Mouse (Mus musculus): ENCODE results near the gene Ppp5c. TPM values are rescaled to one million over a fixed set of nuclear protein-coding genes. Genes with fewer than 3 reads are reported as not detected.

The Ppp5c gene
- polyA plus RNA-seq, 1 experiment from 2014 or later: 112 TPM

- ATAC-seq (ENCODE audit: low FRiP score, low TSS enrichment) (no peak), DNase-seq (no peak)
- 0 out of 2 replicates have a peak, but pooled peaks cover 2% of the 10 kb centered on the region for H3K36me3 ChIP-seq (ENCODE audit: control insufficient read depth, insufficient read depth, low read length)
- H3K27ac ChIP-seq (replicated peaks; ENCODE audit: low read depth, low read length): no peak overlapping the region
- H3K4me2 ChIP-seq (ENCODE audit: low read length): no peak overlapping the region
- WGBS: 91% methylated on average over 6 of the region's 6 CpGs
- H3K4me3 ChIP-seq (replicated peaks; ENCODE audit: low read depth, low read length): no peak overlapping the region
- H3K9ac ChIP-seq (replicated peaks; ENCODE audit: low read length): no peak overlapping the region
- no peaks in the 10 kb centered on the region for H3K9me3 ChIP-seq (ENCODE audit: control insufficient read depth, low read length)
- H3K4me1 ChIP-seq (ENCODE audit: control insufficient read depth, insufficient read depth, low read length): no peaks in the 10 kb centered on the region
- H3K27me3 ChIP-seq (ENCODE audit: control insufficient read depth, insufficient read depth, low read length): no peaks in the 10 kb centered on the region
These were observed 59.3 kb downstream of the Ppp5c start for GRCm38 (mm10) chr7:16968414-16968813.

- Histone ChIP-seq H3K4me1 (ENCODE audit: control insufficient read depth, insufficient read depth, low read length) (peaks cover 50% of the 10 kb centered on the region), H3K27me3 (ENCODE audit: control insufficient read depth, insufficient read depth, low read length) (no peaks in the 10 kb centered on the region), H3K27ac (replicated peaks; ENCODE audit: low read depth, low read length) (no peak overlapping the region), H3K4me2 (ENCODE audit: low read length) (peak overlapping the region; percentile 79), H3K4me3 (replicated peaks; ENCODE audit: low read depth, low read length) (no peak overlapping the region), H3K9me3 (ENCODE audit: control insufficient read depth, low read length) (no peaks in the 10 kb centered on the region), H3K9ac (replicated peaks; ENCODE audit: low read length) (no peak overlapping the region), H3K36me3 (ENCODE audit: control insufficient read depth, insufficient read depth, low read length) (0 out of 2 replicates have a peak, but pooled peaks cover 8% of the 10 kb centered on the region)
- 83% methylated on average over 5 of the region's 5 CpGs for WGBS
- DNase-seq (no peak), ATAC-seq (ENCODE audit: low FRiP score, low TSS enrichment) (no peak)
These were observed 66.0 kb downstream of the Ppp5c start for GRCm38 (mm10) chr7:16961678-16962077.

GRCm38 (mm10) chr7:16959539-16960187 lies 68.1 kb downstream of the Ppp5c start, which contains the start of gene Pnmal1:
Pnmal1 (plus strand) TSS chr7:16959679.
- peak within 1 kb of the TSS; percentile 44 for H3K4me3 ChIP-seq (replicated peaks; ENCODE audit: low read depth, low read length)
- ATAC-seq (ENCODE audit: low FRiP score, low TSS enrichment): peak; percentile 94
- peaks cover 55% of the 10 kb centered on the region for H3K4me1 ChIP-seq (ENCODE audit: control insufficient read depth, insufficient read depth, low read length)
- H3K9me3 ChIP-seq (ENCODE audit: control insufficient read depth, low read length): no peaks in the 10 kb centered on the region
- DNase-seq: peak; percentile 98
- WGBS: 1% methylated on average over 17 of the region's 17 CpGs
- H3K27me3 ChIP-seq (ENCODE audit: control insufficient read depth, insufficient read depth, low read length): no peaks in the 10 kb centered on the region
- H3K9ac ChIP-seq (replicated peaks; ENCODE audit: low read length): peak within 1 kb of the TSS; percentile 56
- H3K27ac ChIP-seq (replicated peaks; ENCODE audit: low read depth, low read length): peak within 1 kb of the TSS; percentile 95
- H3K4me2 ChIP-seq (ENCODE audit: low read length): peak within 1 kb of the TSS; percentile 79
- H3K36me3 ChIP-seq (ENCODE audit: control insufficient read depth, insufficient read depth, low read length): 0 out of 2 replicates have a peak, but pooled peaks cover 8% of the 10 kb centered on the region

- ATAC-seq (ENCODE audit: low FRiP score, low TSS enrichment): no peak
- Histone ChIP-seq H3K9ac (replicated peaks; ENCODE audit: low read length) (no peak overlapping the region), H3K4me1 (ENCODE audit: control insufficient read depth, insufficient read depth, low read length) (peaks cover 52% of the 10 kb centered on the region), H3K27ac (replicated peaks; ENCODE audit: low read depth, low read length) (peak overlapping the region; percentile 87), H3K9me3 (ENCODE audit: control insufficient read depth, low read length) (no peaks in the 10 kb centered on the region), H3K27me3 (ENCODE audit: control insufficient read depth, insufficient read depth, low read length) (no peaks in the 10 kb centered on the region), H3K36me3 (ENCODE audit: control insufficient read depth, insufficient read depth, low read length) (no peaks in the 10 kb centered on the region), H3K4me2 (ENCODE audit: low read length) (peak overlapping the region; percentile 29), H3K4me3 (replicated peaks; ENCODE audit: low read depth, low read length) (no peak overlapping the region; the same call in 1 of the 2 replicates)
- 25% methylated on average over 15 of the region's 15 CpGs for WGBS
- DNase-seq: peak; percentile 89
These were observed 71.1 kb downstream of the Ppp5c start for GRCm38 (mm10) chr7:16956410-16957265.

- ATAC-seq (ENCODE audit: low FRiP score, low TSS enrichment): no peak
- 72% methylated on average over 4 of the region's 4 CpGs for WGBS
- Histone ChIP-seq H3K4me3 (replicated peaks; ENCODE audit: low read depth, low read length) (no peak overlapping the region), H3K4me1 (ENCODE audit: control insufficient read depth, insufficient read depth, low read length) (peaks cover 43% of the 10 kb centered on the region), H3K4me2 (ENCODE audit: low read length) (no peak overlapping the region), H3K27me3 (ENCODE audit: control insufficient read depth, insufficient read depth, low read length) (no peaks in the 10 kb centered on the region), H3K36me3 (ENCODE audit: control insufficient read depth, insufficient read depth, low read length) (no peaks in the 10 kb centered on the region), H3K27ac (replicated peaks; ENCODE audit: low read depth, low read length) (peak overlapping the region; percentile 87; the same call in 1 of the 2 replicates), H3K9ac (replicated peaks; ENCODE audit: low read length) (no peak overlapping the region), H3K9me3 (ENCODE audit: control insufficient read depth, low read length) (no peaks in the 10 kb centered on the region)
- no peak for DNase-seq
These were observed 72.0 kb downstream of the Ppp5c start for GRCm38 (mm10) chr7:16955712-16956111.

Other genes starting within 250 kb of the Ppp5c start
- gene Slc1a5, start 246.6 kb downstream of the Ppp5c start, polyA plus RNA-seq (2014; fragmentation: Nextera tagmentation; extraction: Ambion mirVana): 5.9 and 10.8 TPM in 2 replicates
- gene Strn4, start 212.0 kb downstream of the Ppp5c start, polyA plus RNA-seq (2014; fragmentation: Nextera tagmentation; extraction: Ambion mirVana): 213 and 219 TPM in 2 replicates
- 38.5 and 48.7 TPM in 2 replicates for gene Fkrp, start 211.2 kb downstream of the Ppp5c start, polyA plus RNA-seq (2014; fragmentation: Nextera tagmentation; extraction: Ambion mirVana)
- gene Prkd2, start 185.0 kb downstream of the Ppp5c start, polyA plus RNA-seq (2014; fragmentation: Nextera tagmentation; extraction: Ambion mirVana): 4.4 and 5.7 TPM in 2 replicates
- 4.9 and 6.2 TPM in 2 replicates for gene Dact3, start 152.6 kb downstream of the Ppp5c start, polyA plus RNA-seq (2014; fragmentation: Nextera tagmentation; extraction: Ambion mirVana)
- 11.7 and 17.2 TPM in 2 replicates for gene Gng8, start 136.1 kb downstream of the Ppp5c start, polyA plus RNA-seq (2014; fragmentation: Nextera tagmentation; extraction: Ambion mirVana)
- gene Ptgir, start 121.4 kb downstream of the Ppp5c start, polyA plus RNA-seq (2014; fragmentation: Nextera tagmentation; extraction: Ambion mirVana): 0.16 and 0.30 TPM in 2 replicates
- gene Calm3, start 103.8 kb downstream of the Ppp5c start, polyA plus RNA-seq (2014; fragmentation: Nextera tagmentation; extraction: Ambion mirVana): 494 and 652 TPM in 2 replicates
- 115 and 116 TPM in 2 replicates for gene Pnmal2, start 83.2 kb downstream of the Ppp5c start, polyA plus RNA-seq (2014; fragmentation: Nextera tagmentation; extraction: Ambion mirVana)
- gene Pnmal1, start 68.2 kb downstream of the Ppp5c start, polyA plus RNA-seq (2014; fragmentation: Nextera tagmentation; extraction: Ambion mirVana): 60.8 and 69.8 TPM in 2 replicates
- 6.4 and 8.7 TPM in 2 replicates for gene Gm42372, start 44.8 kb downstream of the Ppp5c start, polyA plus RNA-seq (2014; fragmentation: Nextera tagmentation; extraction: Ambion mirVana)
- gene Ccdc8, start 35.2 kb downstream of the Ppp5c start, polyA plus RNA-seq (2014; fragmentation: Nextera tagmentation; extraction: Ambion mirVana): 3.1 and 4.5 TPM in 2 replicates
- 1.5 and 4.6 TPM in 2 replicates for gene Hif3a, start 34.5 kb upstream of the Ppp5c start, polyA plus RNA-seq (2014; fragmentation: Nextera tagmentation; extraction: Ambion mirVana)
- 4.3 and 4.9 TPM in 2 replicates for gene Psg16, start 46.1 kb upstream of the Ppp5c start, polyA plus RNA-seq (2014; fragmentation: Nextera tagmentation; extraction: Ambion mirVana)
- gene Ceacam3, start 122.4 kb upstream of the Ppp5c start, polyA plus RNA-seq (2014; fragmentation: Nextera tagmentation; extraction: Ambion mirVana): not detected in 2 replicates
- 0.04 TPM in 1 of 2 replicates, not detected in the other for gene Psg29, start 175.6 kb upstream of the Ppp5c start, polyA plus RNA-seq (2014; fragmentation: Nextera tagmentation; extraction: Ambion mirVana)

Measured in midbrain, embryonic 14.5 days (tissue).